Mouse (Mus musculus): ENCODE measurements around the gene Rnf224. TPM values are rescaled to one million over a fixed set of nuclear protein-coding genes. Genes with fewer than 3 reads are reported as not detected.

Gene Rnf224
- total RNA-seq, 2 experiments from 2014 or later, result not detected

DNA sequence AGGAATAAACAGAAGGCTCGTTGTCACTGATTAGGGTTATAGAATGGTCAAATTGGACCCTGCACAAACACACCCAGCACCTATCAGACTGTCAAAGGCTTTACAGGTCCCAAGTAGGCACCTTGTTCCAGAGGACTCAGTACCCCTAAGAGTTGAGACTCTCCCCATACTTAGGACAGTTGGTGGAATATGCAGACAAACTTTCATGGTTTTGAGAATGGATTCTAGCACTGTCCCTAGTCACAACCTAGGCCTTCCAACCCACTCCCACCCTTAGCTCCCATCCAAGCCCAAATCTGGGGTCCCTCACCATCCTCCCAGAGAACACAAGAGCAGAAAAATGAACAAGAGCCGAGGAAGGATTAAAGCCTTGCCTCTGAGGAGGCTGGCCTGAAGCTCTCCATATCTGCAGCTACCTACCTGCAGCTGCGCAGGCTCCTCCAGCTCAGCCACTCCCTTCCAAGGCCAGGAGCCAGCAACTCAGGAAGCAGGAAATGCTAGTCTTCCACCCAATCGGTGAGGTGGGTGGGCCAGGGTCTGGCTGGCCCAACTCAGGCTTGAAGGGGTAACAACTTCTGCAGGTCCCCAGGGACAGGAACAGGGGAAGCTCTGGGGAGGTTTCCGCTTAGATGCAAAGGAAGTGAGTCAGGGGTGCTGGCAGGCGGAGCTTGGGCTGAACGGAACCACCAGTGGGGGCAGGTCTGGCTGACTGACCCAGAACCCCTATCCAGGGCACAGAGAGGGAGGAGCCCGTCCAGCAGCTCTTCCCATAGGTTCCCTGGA, 40.2 kb downstream of the Rnf224 start, which contains the start of gene Tor4a:
Tor4a (minus strand) TSS at position 715 of the 783 bp plus-strand sequence.
- DNase-seq (ENCODE audit: low spot score in 2 of 2), result no peak

DNA sequence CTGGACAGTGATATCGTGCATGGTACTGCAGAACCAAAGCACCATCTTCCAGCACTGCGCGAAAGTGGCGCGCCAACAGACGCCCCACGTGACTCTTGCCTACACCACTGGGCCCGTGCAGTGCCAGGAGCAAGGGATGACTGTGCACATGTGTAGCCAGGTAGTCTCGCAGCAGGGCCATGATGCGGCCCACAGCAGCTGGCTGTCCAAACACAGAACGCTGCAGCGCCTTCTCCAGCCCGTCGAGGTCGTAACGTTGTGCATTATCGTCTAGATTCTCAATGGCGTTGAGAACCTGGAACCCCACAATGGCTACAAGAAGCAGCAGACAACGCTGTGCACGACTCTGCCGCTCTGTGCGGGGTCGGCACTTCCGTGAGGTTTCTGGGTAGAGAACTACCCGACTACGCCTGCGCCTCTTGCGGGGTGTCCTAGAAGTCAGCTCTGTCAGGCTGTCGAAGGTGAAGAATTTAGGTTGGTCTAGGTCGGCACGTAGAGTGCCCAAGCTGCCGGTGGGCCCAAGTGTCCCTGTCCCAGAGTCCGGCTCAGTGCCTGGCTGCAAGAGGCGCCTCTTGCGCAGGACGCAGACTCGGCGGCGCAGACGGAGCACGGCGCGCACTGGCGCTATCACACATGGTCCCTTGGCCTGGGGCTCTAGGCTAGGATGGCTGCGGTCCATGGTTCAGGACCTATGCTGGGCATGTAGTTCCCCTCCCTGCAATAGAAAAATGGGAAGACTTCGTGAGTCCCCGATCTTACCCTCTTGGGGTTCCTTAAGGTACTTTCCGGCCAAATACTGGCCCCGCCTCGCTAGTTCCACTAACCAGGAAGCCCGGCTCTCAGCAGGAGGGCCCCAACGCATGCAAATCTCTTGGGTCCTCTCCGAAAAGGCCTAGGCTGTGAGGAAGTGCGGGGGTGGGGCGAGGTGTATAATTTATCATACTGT, 41.1 kb downstream of the Rnf224 start:
- no peak for DNase-seq (ENCODE audit: low spot score in 2 of 2)

GRCm38 (mm10) chr2:25194486-25195171, 42.0 kb downstream of the Rnf224 start:
- DNase-seq (ENCODE audit: low spot score in 2 of 2), result no peak

GRCm38 (mm10) chr2:25194006-25194405, 42.6 kb downstream of the Rnf224 start:
- DNase-seq (ENCODE audit: low spot score in 2 of 2), result no peak

- DNase-seq (ENCODE audit: low spot score in 2 of 2), result peak; percentile 76 to 77
These were observed 43.2 kb downstream of the Rnf224 start for GRCm38 (mm10) chr2:25193330-25193770.

DNA sequence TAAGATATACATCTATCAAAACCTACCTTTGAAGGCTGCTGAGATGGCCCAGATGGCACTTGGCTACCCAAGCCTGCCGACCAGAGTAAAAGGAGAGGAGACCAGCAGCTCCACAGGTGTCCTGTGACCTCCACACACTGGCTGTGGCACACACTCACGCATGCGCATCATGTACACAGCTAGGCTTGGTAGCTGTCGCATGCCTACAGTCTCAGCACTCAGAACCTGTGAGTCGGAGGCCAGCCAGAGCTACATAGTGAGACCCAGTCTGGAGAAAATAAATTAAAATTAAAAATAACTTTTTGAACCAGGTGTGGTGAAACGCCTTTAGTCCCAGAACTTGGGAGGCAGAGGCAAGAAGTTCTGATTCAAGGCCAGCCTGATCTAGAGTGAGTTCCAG, 48.7 kb downstream of the Rnf224 start:
- no peak for DNase-seq (ENCODE audit: low spot score in 2 of 2)

DNA sequence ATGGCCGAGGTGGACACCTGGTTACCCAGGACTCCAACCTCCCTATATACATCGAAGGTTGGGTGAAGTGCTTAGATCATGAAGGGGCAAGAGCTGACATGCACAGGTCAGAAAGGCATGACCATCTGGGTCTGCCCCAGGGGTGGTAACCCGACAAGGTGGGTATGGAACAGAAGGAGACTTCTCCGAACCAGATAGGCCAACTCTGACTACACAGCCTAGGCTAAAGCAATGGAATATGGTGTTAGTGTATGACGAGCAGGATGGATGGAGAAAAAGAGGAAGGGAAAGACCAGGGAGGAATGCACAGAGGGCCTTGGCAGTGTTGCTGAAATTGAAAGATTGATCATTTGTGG, 50.0 kb downstream of the Rnf224 start:
- DNase-seq (ENCODE audit: low spot score in 2 of 2), result no peak

DNA sequence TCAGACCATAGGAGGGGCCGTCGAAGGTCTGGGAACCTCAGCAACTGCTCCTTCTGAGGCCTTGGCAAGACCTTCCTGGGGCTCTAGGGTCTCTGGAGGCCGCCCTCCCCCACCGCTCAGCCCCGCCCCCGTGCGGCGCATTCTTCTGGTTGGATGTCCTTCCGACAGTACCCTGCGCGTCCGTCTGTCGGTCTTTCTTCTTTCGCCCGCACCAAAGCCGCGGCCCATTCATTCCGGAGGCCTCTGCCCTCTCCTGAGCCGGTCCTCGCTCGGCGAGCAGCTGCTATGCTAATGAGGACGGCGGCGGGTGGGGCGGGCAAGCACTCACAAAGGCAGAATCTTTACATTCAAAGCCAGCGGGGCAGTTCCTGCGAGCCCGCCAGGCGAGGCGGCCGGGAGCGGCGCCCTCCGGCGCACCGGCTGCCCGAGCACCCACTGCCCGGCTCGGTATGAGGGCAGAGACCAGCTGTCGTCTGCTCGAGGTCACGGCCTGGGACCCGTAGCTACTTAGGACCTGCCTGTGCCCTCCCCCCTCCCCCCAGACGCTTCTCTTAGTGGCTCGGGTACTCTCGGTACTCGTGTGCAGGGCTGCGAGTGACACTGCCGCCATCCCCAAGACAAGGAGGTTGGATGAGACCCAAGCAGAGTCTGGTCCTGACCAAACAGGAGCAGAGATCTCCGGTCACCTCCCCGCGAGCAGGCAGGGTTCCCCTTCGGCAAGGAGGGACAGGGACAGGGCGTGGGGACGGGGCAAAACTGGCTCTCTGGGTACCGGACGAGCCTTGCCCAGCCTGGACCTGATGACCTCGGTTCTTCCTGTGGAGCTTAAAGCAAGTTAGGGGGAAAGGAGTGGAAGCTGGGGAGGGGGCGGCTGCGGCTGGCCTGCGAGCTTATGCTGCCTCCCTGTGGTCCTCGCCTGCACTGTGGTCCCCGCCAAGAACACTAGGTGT, 50.7 kb downstream of the Rnf224 start:
- peak in 1 of 2 experiments; percentile 31 for DNase-seq (ENCODE audit: low spot score in 2 of 2)

GRCm38 (mm10) chr2:25184496-25184895, 52.1 kb downstream of the Rnf224 start:
- no peak for DNase-seq (ENCODE audit: low spot score in 2 of 2)

Other genes starting within 250 kb of the Rnf224 start
- 100 to 1,000 TPM; 435 to 452 TPM for gene Nsmf, start 182.4 kb downstream of the Rnf224 start, total RNA-seq (2021)
- gene Entpd8, start 156.5 kb downstream of the Rnf224 start, total RNA-seq (2021), result not detected
- not detected for gene Noxa1, start 141.6 kb downstream of the Rnf224 start, total RNA-seq (2021)
- 10 to 100 TPM; 19.2 to 23.9 TPM for gene Nrarp, start 56.0 kb downstream of the Rnf224 start, total RNA-seq (2021)
- 1 to 10 TPM; 2.2 to 2.5 TPM for gene Tor4a, start 39.9 kb downstream of the Rnf224 start, total RNA-seq (2021)
- gene Nelfb, start 25.3 kb downstream of the Rnf224 start, total RNA-seq (2021), result 10 to 100 TPM; 62.1 to 68.6 TPM
- gene Stpg3, start 22.1 kb downstream of the Rnf224 start, total RNA-seq (2021), result under 1 TPM; 0.37 to 0.40 TPM
- not detected for gene Fam166a, start 18.0 kb downstream of the Rnf224 start, total RNA-seq (2021)
- 100 to 1,000 TPM; 358 to 360 TPM for gene Tubb4b, start 12.1 kb downstream of the Rnf224 start, total RNA-seq (2021)
- gene Slc34a3, start 2.4 kb downstream of the Rnf224 start, total RNA-seq (2021), result not detected
- 100 to 1,000 TPM; 252 to 262 TPM for gene Rnf208, start 5.5 kb upstream of the Rnf224 start, total RNA-seq (2021)
- not detected for gene Cysrt1, start 5.7 kb upstream of the Rnf224 start, total RNA-seq (2021)
- 1 to 10 TPM; 1.4 to 4.1 TPM for gene AL732309.1, start 10.1 kb upstream of the Rnf224 start, total RNA-seq (2021)
- 10 to 100 TPM; 31.8 to 37.8 TPM for gene Tmem203, start 18.7 kb upstream of the Rnf224 start, total RNA-seq (2021)
- gene Tprn, start 25.8 kb upstream of the Rnf224 start, total RNA-seq (2021), result 10 to 100 TPM; 13.7 to 17.9 TPM
- gene Ssna1, start 35.7 kb upstream of the Rnf224 start, total RNA-seq (2021), result 10 to 100 TPM; 57.6 to 70.5 TPM
- 10 to 100 TPM; 87.1 to 87.2 TPM for gene Anapc2, start 35.7 kb upstream of the Rnf224 start, total RNA-seq (2021)
- not detected for gene Tmem210, start 51.4 kb upstream of the Rnf224 start, total RNA-seq (2021)
- gene Lrrc26, start 53.1 kb upstream of the Rnf224 start, total RNA-seq (2021), result not detected
- 100 to 1,000 TPM; 393 to 402 TPM for gene Grin1, start 82.4 kb upstream of the Rnf224 start, total RNA-seq (2021)
- 10 to 100 TPM; 62.1 to 62.2 TPM for gene Man1b1, start 95.6 kb upstream of the Rnf224 start, total RNA-seq (2021)
- 10 to 100 TPM; 30.4 to 38.7 TPM for gene Dpp7, start 119.6 kb upstream of the Rnf224 start, total RNA-seq (2021)
- gene Uap1l1, start 128.9 kb upstream of the Rnf224 start, total RNA-seq (2021), result 10 to 100 TPM; 17.3 to 21.6 TPM
- gene Sapcd2, start 135.5 kb upstream of the Rnf224 start, total RNA-seq (2021), result 1 to 10 TPM; 1.4 to 1.8 TPM
- 10 to 100 TPM; 13.6 to 13.8 TPM for gene Entpd2, start 159.1 kb upstream of the Rnf224 start, total RNA-seq (2021)
- gene Npdc1, start 162.6 kb upstream of the Rnf224 start, total RNA-seq (2021), result 100 to 1,000 TPM; 328 to 341 TPM
- gene Fut7, start 186.5 kb upstream of the Rnf224 start, total RNA-seq (2021), result under 1 TPM; 0.21 to 0.56 TPM
- 100 to 1,000 TPM; 155 to 165 TPM for gene Abca2, start 191.9 kb upstream of the Rnf224 start, total RNA-seq (2021)
- 1 to 10 TPM in 1 of 2 experiments, not detected in 1; 1.5 TPM for gene Clic3, start 220.1 kb upstream of the Rnf224 start, total RNA-seq (2021)
- 10 to 100 TPM; 64.5 to 69.1 TPM for gene Paxx, start 224.3 kb upstream of the Rnf224 start, total RNA-seq (2021)
- 1,000 to 10,000 TPM; 2,769 to 3,095 TPM for gene Ptgds, start 233.3 kb upstream of the Rnf224 start, total RNA-seq (2021)

All from left cerebral cortex, adult 18-20 months (tissue).